ENCODE assay signal across 7 mouse cellular contexts in the genomic region with DNA sequence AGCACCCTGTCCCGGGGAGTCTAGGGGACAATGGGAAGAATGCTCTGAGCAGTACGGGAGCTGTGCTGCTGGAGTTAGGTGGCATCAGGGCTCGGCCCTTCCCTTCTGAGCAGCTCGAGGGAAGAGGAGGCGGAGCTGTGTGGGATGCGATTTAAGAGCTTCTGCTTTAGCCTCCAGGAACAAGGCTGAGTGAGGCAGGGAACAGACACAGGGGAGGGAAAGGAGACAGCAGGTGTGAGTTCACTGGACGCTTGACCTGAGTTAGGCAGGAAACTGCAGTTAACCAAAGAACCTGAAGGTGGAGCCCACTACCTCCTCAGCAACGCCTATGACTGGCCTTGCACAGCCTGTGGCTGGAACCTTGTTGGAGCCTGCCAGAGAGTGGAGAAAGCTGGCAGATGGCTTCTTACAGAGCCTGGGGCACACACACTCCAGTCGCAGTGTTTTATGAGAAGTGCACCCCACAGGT. TPM values are rescaled to one million over a fixed set of nuclear protein-coding genes. Genes with fewer than 3 reads are reported as not detected.
DNase-seq lines count a peak whose midpoint lies in the region; ATAC-seq and TF ChIP-seq lines count a peak whose summit lies in the region.

No protein-coding gene starts in this region.

- H3K27me3 ChIP-seq in limb, embryonic 10.5 days (ENCODE audit: low read depth, poor library complexity, severe bottlenecking) = no peaks in the 10 kb centered on the region
- H3K27me3 ChIP-seq in midbrain, embryonic 14.5 days (ENCODE audit: control insufficient read depth, insufficient read depth, low read length) = no peaks in the 10 kb centered on the region

- no peak overlapping the region for H3K4me2 ChIP-seq in midbrain, embryonic 14.5 days (ENCODE audit: low read length)

- H3K4me3 ChIP-seq in cortical plate, adult 2 months (ENCODE audit: insufficient read depth, low read length) = no peak overlapping the region
- no peak overlapping the region for H3K4me3 ChIP-seq in limb, embryonic 10.5 days
- no peak overlapping the region for H3K4me3 ChIP-seq in midbrain, embryonic 14.5 days (replicated peaks; ENCODE audit: low read depth, low read length)

- H3K9me3 ChIP-seq in limb, embryonic 10.5 days (replicated peaks) = no peaks in the 10 kb centered on the region
- no peaks in the 10 kb centered on the region for H3K9me3 ChIP-seq in midbrain, embryonic 14.5 days (ENCODE audit: control insufficient read depth, low read length)

- no peaks in the 10 kb centered on the region for H3K36me3 ChIP-seq in limb, embryonic 10.5 days
- H3K36me3 ChIP-seq in midbrain, embryonic 14.5 days (ENCODE audit: control insufficient read depth, insufficient read depth, low read length) = no peaks in the 10 kb centered on the region

- DNase-seq in adrenal gland, adult (ENCODE audit: inconsistent age in 2 of 2, low spot score in 1 of 2) = peak; percentile 87 to 95
- DNase-seq in gastrocnemius, postnatal 36 days = peak; percentile 72 to 75
- DNase-seq in kidney, adult 18-20 months = peak; percentile 85
- peak; percentile 67 for DNase-seq in limb, embryonic 10.5 days (ENCODE audit: low spot score)
- DNase-seq in midbrain, embryonic 14.5 days = peak; percentile 86
- peak; percentile 20 for DNase-seq in spleen, adult 12 weeks (ENCODE audit: low spot score)

- H3K27ac ChIP-seq in cortical plate, adult 2 months (ENCODE audit: insufficient read depth, low read length) = no peak overlapping the region
- no peak overlapping the region for H3K27ac ChIP-seq in limb, embryonic 10.5 days
- H3K27ac ChIP-seq in midbrain, embryonic 14.5 days (replicated peaks; ENCODE audit: low read depth, low read length) = 0 out of 2 replicates have a peak overlapping the region, but pooled peaks have one; percentile 26

- no peak for TF ChIP-seq POLR2A in cortical plate, adult 2 months (IDR thresholded peaks at IDR 0.05; ENCODE audit: extremely low read depth, insufficient read depth, low read length)

- H3K4me1 ChIP-seq in cortical plate, adult 2 months (ENCODE audit: control insufficient read depth, insufficient read depth, low read length) = no peaks in the 10 kb centered on the region
- H3K4me1 ChIP-seq in limb, embryonic 10.5 days = peaks cover 10% of the 10 kb centered on the region; the same call in 1 of the 2 replicates
- 0 out of 2 replicates have a peak, but pooled peaks cover 4% of the 10 kb centered on the region for H3K4me1 ChIP-seq in midbrain, embryonic 14.5 days (ENCODE audit: control insufficient read depth, insufficient read depth, low read length)

- peak; percentile 57; the same call in 1 of the 2 replicates for ATAC-seq in midbrain, embryonic 14.5 days (ENCODE audit: low FRiP score, low TSS enrichment)

- intact Hi-C loops in gastrocnemius, postnatal 36 days (cut with DNase I) = loop anchor here (1.0 to 2.0 kb wide), 2 partner anchors 16 to 54 kb away; no protein-coding TSS in a partner anchor

- TF ChIP-seq CTCF in cortical plate, adult 2 months (IDR thresholded peaks at IDR 0.05; ENCODE audit: extremely low read depth, insufficient read depth, low read length) = peak; percentile 70

- WGBS in limb, embryonic 10.5 days = 12% methylated on average over 9 of the region's 9 CpGs
- WGBS in midbrain, embryonic 14.5 days = 11% methylated on average over 9 of the region's 9 CpGs

- no peak overlapping the region for H3K9ac ChIP-seq in midbrain, embryonic 14.5 days (replicated peaks; ENCODE audit: low read length)

RNA-seq across cellular contexts. Expression of a gene that starts 22.7 kb away (rescaled TPM):
- polyA plus RNA-seq in cortical plate, adult 2 months (2012; rRNA removed) = 2.6 and 3.6 TPM in 2 replicates
- 1 to 10 TPM; 7.7 to 8.6 TPM for total RNA-seq in gastrocnemius, postnatal 36 days (2021)
- 0.62 and 0.90 TPM in 2 replicates for polyA plus RNA-seq in limb, embryonic 10.5 days (2016; fragmentation: Nextera tagmentation; extraction: Ambion mirVana)
- polyA plus RNA-seq in midbrain, embryonic 14.5 days (2014; fragmentation: Nextera tagmentation; extraction: Ambion mirVana) = 1.5 and 2.0 TPM in 2 replicates

RNA-seq across cellular contexts. Expression of a gene that starts 32.1 kb away (rescaled TPM):
- 9.3 and 10.5 TPM in 2 replicates for polyA plus RNA-seq in cortical plate, adult 2 months (2012; rRNA removed)
- 1 to 10 TPM; 3.3 to 3.6 TPM for total RNA-seq in gastrocnemius, postnatal 36 days (2021)
- 3.3 and 4.1 TPM in 2 replicates for polyA plus RNA-seq in limb, embryonic 10.5 days (2016; fragmentation: Nextera tagmentation; extraction: Ambion mirVana)
- polyA plus RNA-seq in midbrain, embryonic 14.5 days (2014; fragmentation: Nextera tagmentation; extraction: Ambion mirVana) = 12.0 and 12.8 TPM in 2 replicates

RNA-seq across cellular contexts. Expression of a gene that starts 46.8 kb away (rescaled TPM):
- polyA plus RNA-seq in cortical plate, adult 2 months (2012; rRNA removed) = 0.11 TPM in 1 of 2 replicates, not detected in the other
- total RNA-seq in gastrocnemius, postnatal 36 days (2021) = under 1 TPM in 1 of 2 experiments, not detected in 1; 0.41 TPM
- 0.33 and 0.74 TPM in 2 replicates for polyA plus RNA-seq in limb, embryonic 10.5 days (2016; fragmentation: Nextera tagmentation; extraction: Ambion mirVana)
- polyA plus RNA-seq in midbrain, embryonic 14.5 days (2014; fragmentation: Nextera tagmentation; extraction: Ambion mirVana) = 0.28 TPM in 1 of 2 replicates, not detected in the other

RNA-seq across cellular contexts. Expression of a gene that starts 55.7 kb away (rescaled TPM):
- 0.06 and 0.10 TPM in 2 replicates for polyA plus RNA-seq in cortical plate, adult 2 months (2012; rRNA removed)
- not detected for total RNA-seq in gastrocnemius, postnatal 36 days (2021)
- not detected in 2 replicates for polyA plus RNA-seq in limb, embryonic 10.5 days (2016; fragmentation: Nextera tagmentation; extraction: Ambion mirVana)
- 0.11 TPM in 1 of 2 replicates, not detected in the other for polyA plus RNA-seq in midbrain, embryonic 14.5 days (2014; fragmentation: Nextera tagmentation; extraction: Ambion mirVana)

Comparison
In these comparisons a context has a peak if more than half of its experiments do, and no peak if none do; other contexts are left out.
1. DNase-seq: peak in every context shown above with its lines; median percentile 91 in adrenal gland, adult; 86 in midbrain, embryonic 14.5 days; 85 in kidney, adult 18-20 months; 74 in gastrocnemius, postnatal 36 days; 67 in limb, embryonic 10.5 days; 20 in spleen, adult 12 weeks.